Mouse (Mus musculus): Measurements from ENCODE around the gene Zbtb45.

The Zbtb45 gene

DNA sequence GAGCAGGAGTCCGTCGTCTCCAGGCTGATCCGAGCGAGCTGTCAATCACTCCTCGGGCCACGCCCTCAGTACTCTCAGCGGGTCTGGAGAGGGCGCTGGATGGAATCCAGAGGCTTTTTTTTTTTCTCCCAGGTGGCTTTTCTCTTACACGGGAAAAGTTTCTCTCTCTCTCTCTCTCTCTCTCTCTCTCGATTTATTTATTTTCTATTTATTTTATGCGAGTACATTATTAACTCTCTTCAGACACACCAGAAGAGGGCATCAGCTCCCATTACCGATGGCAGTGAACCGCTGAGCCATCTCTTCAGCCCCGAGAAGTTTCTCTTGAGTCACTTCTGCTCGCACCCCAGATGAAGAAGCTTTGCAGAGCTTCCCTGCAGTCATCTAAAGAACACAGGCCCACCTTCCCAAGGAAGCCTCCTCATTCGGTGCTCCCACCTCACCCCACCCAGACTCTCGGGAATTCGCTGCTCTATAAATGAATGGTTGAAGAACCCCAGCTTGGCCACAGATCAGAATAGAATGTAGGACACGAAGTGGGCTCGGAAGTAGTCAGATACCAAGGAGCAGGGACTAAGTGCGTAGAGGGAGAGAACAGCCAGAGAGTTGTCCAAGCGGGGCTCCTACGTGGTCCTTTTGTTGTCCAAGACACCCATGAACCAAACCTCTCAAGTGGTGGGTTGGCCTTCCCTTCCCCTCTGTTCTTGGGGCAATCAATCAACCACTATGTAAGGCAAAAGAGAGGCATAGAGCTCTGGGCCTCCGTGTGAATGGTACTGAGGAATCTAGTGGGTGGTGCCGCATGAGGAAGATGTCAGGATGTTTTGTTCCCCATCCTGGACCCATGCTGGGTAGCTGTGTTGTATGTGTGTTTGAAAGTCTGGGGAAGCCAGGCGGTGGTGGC is at the start of gene Zbtb45:
Gene Zbtb45 (minus strand): TSS at position 30 of the 904 bp plus-strand sequence.
- DNase-seq (ENCODE audit: low read depth, low spot score) = no peak

GRCm38 (mm10) chr7:13059536-13059935 is 49.7 kb upstream of the Zbtb45 start:
- no peak for DNase-seq (ENCODE audit: low read depth, low spot score)

DNA sequence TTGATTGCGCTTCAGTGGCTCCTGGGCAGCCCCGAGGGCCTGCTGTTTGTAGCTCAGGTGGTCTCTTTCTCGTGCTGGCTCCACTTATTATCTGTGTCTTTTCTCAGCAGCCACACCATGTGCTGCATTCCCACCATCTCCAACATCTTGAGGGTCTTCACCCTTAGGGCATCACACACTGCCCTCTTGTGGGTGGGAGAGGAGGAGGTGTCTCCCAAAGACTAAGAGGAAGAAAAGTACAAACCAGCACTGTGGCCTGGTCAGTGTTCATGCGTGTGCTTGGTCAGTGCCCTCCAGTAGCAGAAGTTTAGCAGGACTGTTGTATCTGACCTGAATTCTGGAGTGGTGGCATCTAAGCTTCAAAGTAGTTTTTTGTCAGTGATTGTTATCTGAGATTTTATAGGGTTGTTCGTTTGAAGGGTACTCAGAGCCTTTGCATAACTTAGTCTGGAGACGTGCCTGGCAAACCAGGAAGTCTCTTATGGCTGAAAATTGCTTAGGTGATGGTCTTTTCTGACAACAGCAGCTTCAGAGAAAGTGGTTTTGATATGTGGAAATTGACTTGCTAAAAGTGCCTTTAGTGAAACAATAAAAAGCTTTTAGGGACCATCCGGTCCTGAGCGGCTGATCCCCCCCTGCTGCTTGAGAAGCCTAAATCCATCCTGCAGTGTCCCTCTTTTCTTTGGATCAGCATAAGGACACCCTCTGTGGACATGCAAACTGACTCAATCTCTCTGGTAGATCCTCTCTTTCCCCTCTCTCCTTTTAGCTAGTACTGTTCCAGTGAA is 47.3 kb upstream of the Zbtb45 start:
- no peak for DNase-seq (ENCODE audit: low read depth, low spot score)

GRCm38 (mm10) chr7:13054287-13055010 is 44.6 kb upstream of the Zbtb45 start, which contains the start of gene Mzf1:
Gene Mzf1, minus strand, starts transcription at chr7:13054764.
- DNase-seq (ENCODE audit: low read depth, low spot score) = peak; percentile 100

GRCm38 (mm10) chr7:13053961-13054286 is 44.1 kb upstream of the Zbtb45 start:
- no peak for DNase-seq (ENCODE audit: low read depth, low spot score)

DNA sequence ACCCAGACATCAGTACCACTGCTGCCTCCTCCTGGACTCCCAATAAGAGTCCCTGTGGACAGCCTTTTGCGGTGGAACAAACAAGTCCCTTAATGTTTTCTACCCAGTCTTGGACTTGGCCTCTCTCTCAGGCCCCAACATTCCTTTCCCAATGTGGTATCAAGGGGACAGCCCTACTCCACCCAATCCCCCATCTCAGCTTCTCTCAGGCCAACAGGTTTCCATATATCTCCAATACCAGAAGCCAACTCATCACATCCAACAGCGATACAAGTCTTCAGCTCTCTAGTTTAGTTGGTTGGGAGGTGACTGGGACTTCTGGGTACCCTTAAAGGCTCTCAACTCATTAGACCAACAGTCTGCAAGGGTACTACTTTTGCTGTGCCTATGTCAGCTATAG is 43.7 kb upstream of the Zbtb45 start:
- DNase-seq (ENCODE audit: low read depth, low spot score) = no peak

DNA sequence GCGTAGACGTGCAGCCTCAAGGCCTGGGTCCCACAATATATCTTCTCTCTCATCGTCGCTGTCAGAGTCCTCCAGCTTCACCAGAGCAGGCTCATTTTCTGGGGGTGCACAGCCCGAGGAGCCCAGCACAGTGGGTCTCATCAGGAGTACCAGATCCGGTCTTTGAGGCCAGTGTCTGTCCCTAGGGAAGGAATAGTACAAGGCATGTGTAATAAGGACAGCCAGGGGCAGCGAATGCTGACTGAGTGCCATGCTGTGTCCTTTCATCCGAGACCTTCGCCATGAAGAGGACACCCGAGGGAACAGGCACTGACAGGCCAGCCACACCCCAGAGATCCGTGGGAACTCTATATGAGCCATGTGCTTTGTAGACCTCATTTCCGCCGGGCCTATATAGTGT is 43.2 kb upstream of the Zbtb45 start:
- no peak for DNase-seq (ENCODE audit: low read depth, low spot score)

GRCm38 (mm10) chr7:13046084-13046483 is 36.2 kb upstream of the Zbtb45 start:
- peak; percentile 84 for DNase-seq (ENCODE audit: low read depth, low spot score)

GRCm38 (mm10) chr7:13044254-13044625 is 34.4 kb upstream of the Zbtb45 start:
- DNase-seq (ENCODE audit: low read depth, low spot score) = no peak

- peak; percentile 86 for DNase-seq (ENCODE audit: low read depth, low spot score)
These were observed 33.8 kb upstream of the Zbtb45 start for GRCm38 (mm10) chr7:13043445-13044253.

GRCm38 (mm10) chr7:13043120-13043444 is 33.2 kb upstream of the Zbtb45 start:
- DNase-seq (ENCODE audit: low read depth, low spot score) = peak; percentile 69

- no peak for DNase-seq (ENCODE audit: low read depth, low spot score)
These were observed 32.7 kb upstream of the Zbtb45 start for GRCm38 (mm10) chr7:13042511-13042910.

DNA sequence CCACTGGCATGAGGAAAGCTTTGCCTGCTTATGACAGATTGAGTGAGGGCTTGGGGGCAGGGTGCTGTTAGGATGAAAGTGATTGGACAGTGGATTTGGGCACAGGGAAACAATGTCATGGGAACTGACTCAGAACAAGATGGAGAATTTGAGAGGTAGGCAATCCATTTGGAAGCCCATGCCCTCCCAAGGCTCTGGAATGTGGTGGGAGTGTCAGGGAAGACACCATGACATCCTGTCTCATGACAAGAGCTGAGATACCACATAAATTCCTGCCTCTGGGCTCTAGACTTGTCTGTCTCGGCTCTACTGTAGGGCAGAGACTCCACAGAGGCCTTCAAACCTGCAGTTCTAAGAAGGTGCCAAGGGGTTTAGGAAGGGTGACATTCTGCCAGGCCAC is 31.4 kb upstream of the Zbtb45 start:
- no peak for DNase-seq (ENCODE audit: low read depth, low spot score)

- no peak for DNase-seq (ENCODE audit: low read depth, low spot score)
These were observed 29.3 kb upstream of the Zbtb45 start for GRCm38 (mm10) chr7:13039181-13039580.

DNA sequence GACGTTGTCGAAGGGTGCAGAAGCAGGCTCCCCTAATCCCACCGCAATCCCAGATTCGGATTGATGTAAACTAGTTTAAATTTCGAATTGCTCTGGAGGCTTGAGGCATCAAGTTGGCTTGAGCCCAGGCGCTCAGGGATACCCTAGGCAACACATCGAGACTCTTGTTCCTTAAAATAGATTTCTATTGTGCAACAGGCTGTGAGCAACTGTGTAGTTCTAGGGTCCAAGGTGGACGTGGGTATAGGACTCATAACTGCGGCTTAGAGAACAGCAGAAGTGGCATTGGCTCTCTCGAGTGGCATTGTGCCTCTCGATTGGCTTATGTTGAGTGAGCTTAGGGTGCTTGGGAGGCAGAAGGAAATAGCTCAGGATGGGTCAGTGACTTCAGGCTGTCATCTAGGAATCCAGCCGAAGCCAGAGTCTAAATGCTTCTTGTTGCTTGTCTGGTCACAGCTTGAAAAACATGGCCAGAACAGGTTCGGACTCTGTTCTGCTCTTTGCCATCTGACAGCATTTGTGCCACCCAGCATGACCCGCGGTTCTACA is 28.9 kb upstream of the Zbtb45 start:
- peak; percentile 60 for DNase-seq (ENCODE audit: low read depth, low spot score)

- DNase-seq (ENCODE audit: low read depth, low spot score) = peak; percentile 99
These were observed 28.2 kb upstream of the Zbtb45 start, which contains the start of gene Ube2m for GRCm38 (mm10) chr7:13037901-13038555. Gene Ube2m, minus strand, starts transcription at chr7:13038275.

DNA sequence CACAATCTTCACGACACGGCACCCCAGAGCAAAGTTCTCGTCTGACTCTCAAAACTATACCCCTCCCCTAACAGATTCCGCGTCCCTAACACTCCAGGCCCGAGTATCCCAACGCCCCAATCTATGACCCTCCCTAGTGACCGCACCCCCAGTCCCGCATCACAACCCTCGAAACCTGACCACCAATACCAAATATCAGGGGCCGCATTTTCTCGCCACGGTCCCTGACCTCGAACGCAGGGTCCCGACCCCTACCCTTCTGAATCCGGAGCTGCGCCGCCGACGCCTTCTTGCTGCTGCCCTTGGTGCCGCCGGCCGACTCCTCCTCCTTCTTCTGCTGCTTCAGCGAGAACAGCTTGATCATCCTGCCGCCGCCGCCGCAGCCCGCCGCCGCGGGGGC is 27.5 kb upstream of the Zbtb45 start:
- no peak for DNase-seq (ENCODE audit: low read depth, low spot score)

- no peak for DNase-seq (ENCODE audit: low read depth, low spot score)
These were observed 27.0 kb upstream of the Zbtb45 start for GRCm38 (mm10) chr7:13036806-13037205.

GRCm38 (mm10) chr7:13035211-13035855 is 25.5 kb upstream of the Zbtb45 start:
- no peak for DNase-seq (ENCODE audit: low read depth, low spot score)
